Mouse (Mus musculus): Measurements from ENCODE around the gene Hmgn5. TPM values are rescaled to one million over a fixed set of nuclear protein-coding genes. Genes with fewer than 3 reads are reported as not detected.

The Hmgn5 gene
- polyA plus RNA-seq, 1 experiment from 2014 or later = 17.9 TPM

- peak overlapping the region; percentile 84 for H3K27ac ChIP-seq (ENCODE audit: low read depth)
- TF ChIP-seq EP300 (IDR thresholded peaks at IDR 0.05; ENCODE audit: low read depth) = no peak
- peak; percentile 69 for TF ChIP-seq CTCF (IDR thresholded peaks at IDR 0.05; ENCODE audit: low read depth)
- peak overlapping the region; percentile 65 for H3K9ac ChIP-seq (replicated peaks)
- peak; percentile 60 for DNase-seq
- peak overlapping the region; percentile 52 for H3K4me3 ChIP-seq (ENCODE audit: low read depth, low read length)
- no peaks in the 10 kb centered on the region for H3K9me3 ChIP-seq (ENCODE audit: low read length)
- peak; percentile 82 for ATAC-seq
- H3K27me3 ChIP-seq (ENCODE audit: insufficient read depth, low read length) = no peaks in the 10 kb centered on the region
- no peaks in the 10 kb centered on the region for H3K36me3 ChIP-seq (replicated peaks; ENCODE audit: insufficient read depth, low read length)
- peak overlapping the region; percentile 65 for H3K4me2 ChIP-seq (ENCODE audit: low read depth, low read length)
- H3K4me1 ChIP-seq (ENCODE audit: insufficient read depth) = no peaks in the 10 kb centered on the region
- 18% methylated on average over 23 of the region's 23 CpGs for WGBS (ENCODE audit: insufficient replicate concordance)
These were observed 703 bp downstream of the Hmgn5 start for GRCm38 (mm10) chrX:109012371-109013031.

GRCm38 (mm10) chrX:109011611-109012185 lies 1.5 kb downstream of the Hmgn5 start:
- Histone ChIP-seq H3K4me3 (ENCODE audit: low read depth, low read length) (peak overlapping the region; percentile 52), H3K4me1 (ENCODE audit: insufficient read depth) (no peaks in the 10 kb centered on the region), H3K27me3 (ENCODE audit: insufficient read depth, low read length) (no peaks in the 10 kb centered on the region), H3K27ac (ENCODE audit: low read depth) (peak overlapping the region; percentile 84), H3K36me3 (replicated peaks; ENCODE audit: insufficient read depth, low read length) (no peaks in the 10 kb centered on the region), H3K9ac (replicated peaks) (peak overlapping the region; percentile 65), H3K9me3 (ENCODE audit: low read length) (no peaks in the 10 kb centered on the region), H3K4me2 (ENCODE audit: low read depth, low read length) (peak overlapping the region; percentile 65)
- peak; percentile 21 for DNase-seq
- WGBS (ENCODE audit: insufficient replicate concordance) = 26% methylated on average over 13 of the region's 13 CpGs
- no peak for ATAC-seq
- TF ChIP-seq CTCF (IDR thresholded peaks at IDR 0.05; ENCODE audit: low read depth) = no peak
- no peak for TF ChIP-seq EP300 (IDR thresholded peaks at IDR 0.05; ENCODE audit: low read depth)

- no peak for ATAC-seq
- Histone ChIP-seq H3K9ac (replicated peaks) (no peak overlapping the region), H3K9me3 (ENCODE audit: low read length) (no peaks in the 10 kb centered on the region), H3K4me3 (ENCODE audit: low read depth, low read length) (no peak overlapping the region), H3K4me2 (ENCODE audit: low read depth, low read length) (no peak overlapping the region), H3K4me1 (ENCODE audit: insufficient read depth) (no peaks in the 10 kb centered on the region), H3K27ac (ENCODE audit: low read depth) (no peak overlapping the region), H3K27me3 (ENCODE audit: insufficient read depth, low read length) (no peaks in the 10 kb centered on the region), H3K36me3 (replicated peaks; ENCODE audit: insufficient read depth, low read length) (no peaks in the 10 kb centered on the region)
- 56% methylated on average over 4 of the region's 4 CpGs for WGBS (ENCODE audit: insufficient replicate concordance)
- TF ChIP-seq CTCF (IDR thresholded peaks at IDR 0.05; ENCODE audit: low read depth) (no peak), EP300 (IDR thresholded peaks at IDR 0.05; ENCODE audit: low read depth) (no peak)
- no peak for DNase-seq
These were observed 11.9 kb downstream of the Hmgn5 start for GRCm38 (mm10) chrX:109001277-109001676.

Other genes starting within 250 kb of the Hmgn5 start
- gene Brwd3, start 179.0 kb downstream of the Hmgn5 start, polyA plus RNA-seq (2015; fragmentation: Nextera tagmentation; extraction: Ambion mirVana) = 0.77 and 0.89 TPM in 2 replicates
- 32.2 and 36.8 TPM in 2 replicates for gene Sh3bgrl, start 82.0 kb upstream of the Hmgn5 start, polyA plus RNA-seq (2015; fragmentation: Nextera tagmentation; extraction: Ambion mirVana)
- gene Gm6377, start 183.4 kb upstream of the Hmgn5 start, polyA plus RNA-seq (2015; fragmentation: Nextera tagmentation; extraction: Ambion mirVana) = 0.81 and 0.97 TPM in 2 replicates